Comparison of ENCODE assay signal across 9 mouse cellular contexts in the genomic region with DNA sequence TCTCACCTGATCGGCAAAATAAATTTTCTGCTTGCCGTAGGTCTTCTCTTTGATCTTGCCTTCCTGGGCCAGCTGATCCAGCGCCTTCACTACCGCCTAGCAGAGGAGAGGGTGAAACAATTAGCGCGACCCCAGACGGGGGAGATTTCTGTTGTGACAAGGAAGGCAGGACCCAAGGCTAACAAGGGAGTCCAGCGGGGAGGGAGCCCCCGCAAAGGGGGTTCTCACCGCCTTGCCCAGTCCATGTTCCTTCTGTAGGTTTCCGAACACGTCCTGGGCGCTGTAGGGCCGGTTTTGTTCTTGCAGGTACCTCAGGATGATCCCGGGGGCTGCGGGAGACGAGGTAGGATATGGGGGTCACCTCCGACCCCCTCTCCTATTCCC. TPM values are rescaled to one million over a fixed set of nuclear protein-coding genes. Genes with fewer than 3 reads are reported as not detected.
DNase-seq lines count a peak whose midpoint lies in the region; ATAC-seq and TF ChIP-seq lines count a peak whose summit lies in the region.
"Had no signal": no experiment of that assay in that cellular context is flagged by ENCODE, and none has a peak within 500 bp of the region (broad histone marks: within the 10 kb centered on the region; RNA-seq: fewer than 3 reads in every experiment).

No protein-coding gene starts in this region.

- H3K27me3 ChIP-seq in heart, embryonic 15.5 days: no peaks in the 10 kb centered on the region
- H3K27me3 ChIP-seq in hindbrain, embryonic 13.5 days: no peaks in the 10 kb centered on the region
- no peaks in the 10 kb centered on the region for H3K27me3 ChIP-seq in midbrain, embryonic 13.5 days
- H3K27me3 ChIP-seq: Patski had no signal

- WGBS in heart, embryonic 15.5 days: under 1% methylated on average over 18 of the region's 18 CpGs
- 2% methylated on average over 18 of the region's 18 CpGs for WGBS in bone marrow, adult 2 months
- under 1% methylated on average over 18 of the region's 18 CpGs for WGBS in hindbrain, embryonic 13.5 days
- under 1% methylated on average over 18 of the region's 18 CpGs for WGBS in midbrain, embryonic 13.5 days

- H3K4me1 ChIP-seq in heart, embryonic 15.5 days (replicated peaks): peaks cover 14% of the 10 kb centered on the region
- H3K4me1 ChIP-seq in bone marrow, adult 2 months (ENCODE audit: control insufficient read depth, insufficient read depth, low read length): no peaks in the 10 kb centered on the region
- peaks cover 20% of the 10 kb centered on the region for H3K4me1 ChIP-seq in hindbrain, embryonic 13.5 days (replicated peaks)
- H3K4me1 ChIP-seq in midbrain, embryonic 13.5 days (replicated peaks): peaks cover 22% of the 10 kb centered on the region

- peak overlapping the region; percentile 90 for H3K4me2 ChIP-seq in heart, embryonic 15.5 days
- peak overlapping the region; percentile 90 for H3K4me2 ChIP-seq in hindbrain, embryonic 13.5 days
- H3K4me2 ChIP-seq in midbrain, embryonic 13.5 days (replicated peaks): peak overlapping the region; percentile 96

- TF ChIP-seq POLR2A in bone marrow, adult 2 months (IDR thresholded peaks at IDR 0.05; ENCODE audit: borderline replicate concordance, control insufficient read depth, low read depth, low read length): no peak

- no peak for DNase-seq in heart, adult 11 months
- no peak for DNase-seq in right cerebral cortex, postnatal 36 days (ENCODE audit: low spot score in 2 of 2)
- no peak for DNase-seq in adrenal gland, adult 8-10 months
- DNase-seq in kidney, postnatal 10 days: no peak

- H3K9ac ChIP-seq in heart, embryonic 15.5 days: peak overlapping the region; percentile 79
- peak overlapping the region; percentile 79 for H3K9ac ChIP-seq in hindbrain, embryonic 13.5 days
- peak overlapping the region; percentile 76 for H3K9ac ChIP-seq in midbrain, embryonic 13.5 days (replicated peaks)

- no peaks in the 10 kb centered on the region for H3K9me3 ChIP-seq in heart, embryonic 15.5 days (replicated peaks)
- H3K9me3 ChIP-seq in hindbrain, embryonic 13.5 days: no peaks in the 10 kb centered on the region
- H3K9me3 ChIP-seq in midbrain, embryonic 13.5 days: no peaks in the 10 kb centered on the region

- H3K4me3 ChIP-seq in heart, embryonic 15.5 days: peak overlapping the region; percentile 77
- H3K4me3 ChIP-seq in bone marrow, adult 2 months (replicated peaks; ENCODE audit: control insufficient read depth, low read depth, low read length): peak overlapping the region; percentile 84
- H3K4me3 ChIP-seq in hindbrain, embryonic 13.5 days: peak overlapping the region; percentile 65
- peak overlapping the region; percentile 65 for H3K4me3 ChIP-seq in midbrain, embryonic 13.5 days (replicated peaks)

- no peak for TF ChIP-seq CTCF in bone marrow, adult 2 months (IDR thresholded peaks at IDR 0.05; ENCODE audit: control insufficient read depth, insufficient read depth, low read length)

- H3K27ac ChIP-seq in heart, embryonic 15.5 days: peak overlapping the region; percentile 99
- peak overlapping the region; percentile 9; the same call in 1 of the 2 replicates for H3K27ac ChIP-seq in bone marrow, adult 2 months (ENCODE audit: control insufficient read depth, insufficient read depth, low read depth, low read length, poor library complexity)
- H3K27ac ChIP-seq in hindbrain, embryonic 13.5 days: peak overlapping the region; percentile 40
- H3K27ac ChIP-seq in midbrain, embryonic 13.5 days: peak overlapping the region; percentile 87; the same call in 1 of the 2 replicates

- peaks cover 62% of the 10 kb centered on the region for H3K36me3 ChIP-seq in heart, embryonic 15.5 days
- peaks cover 73% of the 10 kb centered on the region for H3K36me3 ChIP-seq in hindbrain, embryonic 13.5 days
- H3K36me3 ChIP-seq in midbrain, embryonic 13.5 days: peaks cover 72% of the 10 kb centered on the region

- no peak; the same call in 1 of the 2 replicates for ATAC-seq in heart, embryonic 15.5 days (replicated peaks; ENCODE audit: insufficient number of reproducible peaks, insufficient read depth, low FRiP score, low read depth)
- peak; percentile 71 for ATAC-seq in hindbrain, embryonic 13.5 days (ENCODE audit: low FRiP score)
- ATAC-seq in midbrain, embryonic 13.5 days: no peak

RNA-seq across cellular contexts. Expression of gene Psmc3ip, which starts 0.3 kb away (rescaled TPM):
- polyA plus RNA-seq in heart, embryonic 15.5 days (2015; fragmentation: Nextera tagmentation; extraction: Ambion mirVana): 16.6 and 20.0 TPM in 2 replicates
- polyA plus RNA-seq in bone marrow, adult 2 months (2011; ENCODE audit: insufficient read depth, insufficient read length, low replicate concordance, missing spikeins): 12.6 and 14.3 TPM in 2 replicates
- polyA plus RNA-seq in hindbrain, embryonic 13.5 days (2015; fragmentation: Nextera tagmentation; extraction: Ambion mirVana): 23.4 and 26.3 TPM in 2 replicates
- polyA plus RNA-seq in midbrain, embryonic 13.5 days (2015; fragmentation: Nextera tagmentation; extraction: Ambion mirVana): 27.9 and 30.8 TPM in 2 replicates
- total RNA-seq in adrenal gland, adult 8-10 months (2022): 1 to 10 TPM; 3.6 to 5.9 (median 4.2) TPM

RNA-seq across cellular contexts. Expression of gene Mlx, which starts 7.8 kb away (rescaled TPM):
- polyA plus RNA-seq in heart, embryonic 15.5 days (2015; fragmentation: Nextera tagmentation; extraction: Ambion mirVana): 34.5 and 38.8 TPM in 2 replicates
- 15.3 and 23.6 TPM in 2 replicates for polyA plus RNA-seq in bone marrow, adult 2 months (2011; ENCODE audit: insufficient read depth, insufficient read length, low replicate concordance, missing spikeins)
- polyA plus RNA-seq in hindbrain, embryonic 13.5 days (2015; fragmentation: Nextera tagmentation; extraction: Ambion mirVana): 88.1 and 91.0 TPM in 2 replicates
- 85.9 and 90.9 TPM in 2 replicates for polyA plus RNA-seq in midbrain, embryonic 13.5 days (2015; fragmentation: Nextera tagmentation; extraction: Ambion mirVana)
- 10 to 100 TPM; 38.1 to 69.0 (median 47.6) TPM for total RNA-seq in adrenal gland, adult 8-10 months (2022)

RNA-seq across cellular contexts. Expression of gene Coasy, which starts 12.6 kb away (rescaled TPM):
- 26.6 and 29.0 TPM in 2 replicates for polyA plus RNA-seq in heart, embryonic 15.5 days (2015; fragmentation: Nextera tagmentation; extraction: Ambion mirVana)
- polyA plus RNA-seq in bone marrow, adult 2 months (2011; ENCODE audit: insufficient read depth, insufficient read length, low replicate concordance, missing spikeins): 11.2 and 25.5 TPM in 2 replicates
- 41.9 and 44.1 TPM in 2 replicates for polyA plus RNA-seq in hindbrain, embryonic 13.5 days (2015; fragmentation: Nextera tagmentation; extraction: Ambion mirVana)
- polyA plus RNA-seq in midbrain, embryonic 13.5 days (2015; fragmentation: Nextera tagmentation; extraction: Ambion mirVana): 47.1 and 52.8 TPM in 2 replicates
- total RNA-seq in adrenal gland, adult 8-10 months (2022): 100 to 1,000 TPM in 2 of 4 experiments, 10 to 100 TPM in 2; 70.8 to 104 (median 89.9) TPM

RNA-seq across cellular contexts. Expression of gene Hsd17b1, which starts 16.7 kb away (rescaled TPM):
- polyA plus RNA-seq in heart, embryonic 15.5 days (2015; fragmentation: Nextera tagmentation; extraction: Ambion mirVana): not detected in 2 replicates
- 0.97 and 2.3 TPM in 2 replicates for polyA plus RNA-seq in bone marrow, adult 2 months (2011; ENCODE audit: insufficient read depth, insufficient read length, low replicate concordance, missing spikeins)
- polyA plus RNA-seq in hindbrain, embryonic 13.5 days (2015; fragmentation: Nextera tagmentation; extraction: Ambion mirVana): 0.49 TPM in 1 of 2 replicates, not detected in the other
- polyA plus RNA-seq in midbrain, embryonic 13.5 days (2015; fragmentation: Nextera tagmentation; extraction: Ambion mirVana): 0.24 TPM in 1 of 2 replicates, not detected in the other
- 1 to 10 TPM; 1.7 to 2.4 (median 2.0) TPM for total RNA-seq in adrenal gland, adult 8-10 months (2022)

RNA-seq across cellular contexts. Expression of gene Retreg3, which starts 24.8 kb away (rescaled TPM):
- polyA plus RNA-seq in heart, embryonic 15.5 days (2015; fragmentation: Nextera tagmentation; extraction: Ambion mirVana): 15.3 and 18.2 TPM in 2 replicates
- 34.4 and 49.4 TPM in 2 replicates for polyA plus RNA-seq in bone marrow, adult 2 months (2011; ENCODE audit: insufficient read depth, insufficient read length, low replicate concordance, missing spikeins)
- polyA plus RNA-seq in hindbrain, embryonic 13.5 days (2015; fragmentation: Nextera tagmentation; extraction: Ambion mirVana): 25.1 and 27.7 TPM in 2 replicates
- polyA plus RNA-seq in midbrain, embryonic 13.5 days (2015; fragmentation: Nextera tagmentation; extraction: Ambion mirVana): 21.8 and 28.5 TPM in 2 replicates
- 10 to 100 TPM; 48.0 to 56.4 (median 50.8) TPM for total RNA-seq in adrenal gland, adult 8-10 months (2022)

Comparison
In these comparisons a context has a peak if more than half of its experiments do, and no peak if none do; other contexts are left out.
1. H3K27ac ChIP-seq: peak in every context shown above with its lines; median percentile 99 in heart, embryonic 15.5 days; 87 in midbrain, embryonic 13.5 days; 40 in hindbrain, embryonic 13.5 days; 9 in bone marrow, adult 2 months.